Mouse (Mus musculus): ENCODE measurements around the gene Zbtb7a. TPM values are rescaled to one million over a fixed set of nuclear protein-coding genes. Genes with fewer than 3 reads are reported as not detected.
"Not testable (repeated sequence)": the region's sequence is repeated elsewhere in the genome, so short reads cannot be mapped to it uniquely, and the experiment has no call there.

Zbtb7a gene
- total and polyA plus RNA-seq, 2 experiments from 2014 or later: 22.3 to 37.3 TPM

GRCm38 (mm10) chr10:81167200-81168086 lies 32.4 kb downstream of the Zbtb7a start, which contains the start of gene Pias4:
Gene Pias4 (minus strand): TSS chr10:81167923.
- peak within 1 kb of the TSS; percentile 88 for H3K9ac ChIP-seq (replicated peaks; ENCODE audit: low read length)
- H3K4me3 ChIP-seq (ENCODE audit: low read length): peak within 1 kb of the TSS; percentile 90
- no peaks in the 10 kb centered on the region for H3K9me3 ChIP-seq (ENCODE audit: low read length)
- peaks cover 12% of the 10 kb centered on the region; the same call in 1 of the 2 replicates for H3K4me1 ChIP-seq (ENCODE audit: insufficient read depth, low read length)
- peaks cover 4% of the 10 kb centered on the region; the same call in 1 of the 2 replicates for H3K36me3 ChIP-seq (ENCODE audit: insufficient read depth, low read length)
- peak within 1 kb of the TSS; percentile 87 for H3K4me2 ChIP-seq (ENCODE audit: low read depth, low read length)
- ATAC-seq: peak; percentile 91
- no peaks in the 10 kb centered on the region for H3K27me3 ChIP-seq (ENCODE audit: insufficient read depth, low read length)
- peak within 1 kb of the TSS; percentile 85 for H3K27ac ChIP-seq
- no peak for TF ChIP-seq CTCF (IDR thresholded peaks at IDR 0.05; ENCODE audit: low read depth)
- under 1% methylated on average over 45 of the region's 64 CpGs for WGBS
- DNase-seq (ENCODE audit: low spot score): peak; percentile 100

- peak overlapping the region; percentile 86 for H3K4me2 ChIP-seq (ENCODE audit: low read depth, low read length)
- H3K9ac ChIP-seq (replicated peaks; ENCODE audit: low read length): peak overlapping the region; percentile 33; the same call in 1 of the 2 replicates
- H3K27me3 ChIP-seq (ENCODE audit: insufficient read depth, low read length): no peaks in the 10 kb centered on the region
- WGBS: 9% methylated on average over 5 of the region's 5 CpGs
- peaks cover 12% of the 10 kb centered on the region; the same call in 1 of the 2 replicates for H3K4me1 ChIP-seq (ENCODE audit: insufficient read depth, low read length)
- H3K9me3 ChIP-seq (ENCODE audit: low read length): no peaks in the 10 kb centered on the region
- DNase-seq (ENCODE audit: low spot score): no peak
- no peaks in the 10 kb centered on the region for H3K36me3 ChIP-seq (ENCODE audit: insufficient read depth, low read length)
- no peak for TF ChIP-seq CTCF (IDR thresholded peaks at IDR 0.05; ENCODE audit: low read depth)
- peak overlapping the region; percentile 90 for H3K4me3 ChIP-seq (ENCODE audit: low read length)
- ATAC-seq: peak; percentile 48
- H3K27ac ChIP-seq: peak overlapping the region; percentile 85; the same call in 1 of the 2 replicates
Measured at GRCm38 (mm10) chr10:81168087-81168431, 33.0 kb downstream of the Zbtb7a start.

GRCm38 (mm10) chr10:81168521-81169244 lies 33.7 kb downstream of the Zbtb7a start:
- Histone ChIP-seq H3K36me3 (ENCODE audit: insufficient read depth, low read length) (no peaks in the 10 kb centered on the region), H3K27ac (peak overlapping the region; percentile 85), H3K9me3 (ENCODE audit: low read length) (no peaks in the 10 kb centered on the region), H3K4me1 (ENCODE audit: insufficient read depth, low read length) (peaks cover 12% of the 10 kb centered on the region; the same call in 1 of the 2 replicates), H3K4me3 (ENCODE audit: low read length) (peak overlapping the region; percentile 90), H3K9ac (replicated peaks; ENCODE audit: low read length) (peak overlapping the region; percentile 53), H3K4me2 (ENCODE audit: low read depth, low read length) (peak overlapping the region; percentile 86), H3K27me3 (ENCODE audit: insufficient read depth, low read length) (no peaks in the 10 kb centered on the region)
- ATAC-seq: peak; percentile 28
- 5% methylated on average over 29 of the region's 29 CpGs for WGBS
- no peak for TF ChIP-seq CTCF (IDR thresholded peaks at IDR 0.05; ENCODE audit: low read depth)
- peak; percentile 88 for DNase-seq (ENCODE audit: low spot score)

GRCm38 (mm10) chr10:81169411-81169900 lies 34.4 kb downstream of the Zbtb7a start:
- H3K27me3 ChIP-seq (ENCODE audit: insufficient read depth, low read length); H3K4me3 ChIP-seq (ENCODE audit: low read length); H3K36me3 ChIP-seq (ENCODE audit: insufficient read depth, low read length); H3K9me3 ChIP-seq (ENCODE audit: low read length); H3K9ac ChIP-seq (replicated peaks; ENCODE audit: low read length): not testable (repeated sequence)
- DNase-seq (ENCODE audit: low spot score): peak; percentile 13
- Histone ChIP-seq H3K27ac (peak overlapping the region; percentile 56; the same call in 1 of the 2 replicates), H3K4me2 (ENCODE audit: low read depth, low read length) (peak overlapping the region; percentile 16; the same call in 1 of the 2 replicates), H3K4me1 (ENCODE audit: insufficient read depth, low read length) (peaks cover 12% of the 10 kb centered on the region; the same call in 1 of the 2 replicates)
- 43% methylated on average over 7 of the region's 14 CpGs for WGBS
- ATAC-seq: peak; percentile 44; the same call in 1 of the 2 replicates

GRCm38 (mm10) chr10:81173132-81173531 lies 38.1 kb downstream of the Zbtb7a start:
- Histone ChIP-seq H3K9me3 (ENCODE audit: low read length) (no peaks in the 10 kb centered on the region), H3K4me1 (ENCODE audit: insufficient read depth, low read length) (peaks cover 9% of the 10 kb centered on the region; the same call in 1 of the 2 replicates), H3K27ac (peak overlapping the region; percentile 82), H3K9ac (replicated peaks; ENCODE audit: low read length) (peak overlapping the region; percentile 25; the same call in 1 of the 2 replicates), H3K4me3 (ENCODE audit: low read length) (0 out of 2 replicates have a peak overlapping the region, but pooled peaks have one; percentile 10), H3K36me3 (ENCODE audit: insufficient read depth, low read length) (peaks cover 6% of the 10 kb centered on the region; the same call in 1 of the 2 replicates), H3K4me2 (ENCODE audit: low read depth, low read length) (peak overlapping the region; percentile 45), H3K27me3 (ENCODE audit: insufficient read depth, low read length) (no peaks in the 10 kb centered on the region)
- peak; percentile 38; the same call in 1 of the 2 replicates for ATAC-seq
- peak; percentile 93 for TF ChIP-seq CTCF (IDR thresholded peaks at IDR 0.05; ENCODE audit: low read depth)
- WGBS: 5% methylated on average over 21 of the region's 21 CpGs
- peak; percentile 92 for DNase-seq (ENCODE audit: low spot score)
